Mouse (Mus musculus) bone marrow, adult 2 months (tissue): ENCODE results near the gene Lrrc56.

ENCODE experiments used
- CTCF ChIP-seq: fragments of 200-500 bp; IDR thresholded peaks from 2 replicates; pipeline ENCODE4 v1.5.1; 2011; ENCODE audit warnings: low read length, control low read depth; ENCODE audit not compliant: control insufficient read depth, insufficient read depth
- POLR2A ChIP-seq: fragments of 200-500 bp; IDR thresholded peaks from 2 replicates; pipeline ENCODE4 v1.6.1; 2011; ENCODE audit warnings: low read depth, mild to moderate bottlenecking, control low read depth, low read length, borderline replicate concordance; ENCODE audit not compliant: control insufficient read depth

DNA sequence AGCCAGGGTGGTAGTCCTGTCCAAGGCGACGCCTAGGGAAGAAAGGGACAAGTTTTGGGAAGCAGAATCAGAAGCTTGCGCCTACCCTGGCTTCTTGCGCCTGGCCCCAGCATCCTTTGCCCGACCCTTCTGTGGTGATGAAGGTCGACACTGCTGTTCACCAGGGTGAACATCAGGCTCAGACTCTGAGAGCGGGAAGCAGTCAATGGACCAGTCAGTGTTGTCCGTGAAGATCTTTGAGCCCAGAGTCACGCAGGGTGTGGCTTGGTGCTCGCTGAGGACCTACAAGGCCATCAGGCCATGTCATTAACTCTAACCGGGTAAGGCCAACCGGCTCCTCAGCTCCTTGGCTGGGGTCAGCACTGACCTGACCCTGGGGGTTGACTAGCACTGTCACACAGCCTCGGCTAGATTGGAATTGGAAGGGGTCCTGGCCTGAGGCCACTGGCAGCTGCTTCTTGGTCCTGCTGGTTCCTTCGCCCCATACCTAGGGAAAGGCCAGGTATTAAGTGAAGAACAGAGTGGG is 16.7 kb downstream of the Lrrc56 start:
- TF ChIP-seq POLR2A (no peak), CTCF (no peak)
